Mouse (Mus musculus): ENCODE measurements around the gene Rnf217.

The Rnf217 gene

DNA sequence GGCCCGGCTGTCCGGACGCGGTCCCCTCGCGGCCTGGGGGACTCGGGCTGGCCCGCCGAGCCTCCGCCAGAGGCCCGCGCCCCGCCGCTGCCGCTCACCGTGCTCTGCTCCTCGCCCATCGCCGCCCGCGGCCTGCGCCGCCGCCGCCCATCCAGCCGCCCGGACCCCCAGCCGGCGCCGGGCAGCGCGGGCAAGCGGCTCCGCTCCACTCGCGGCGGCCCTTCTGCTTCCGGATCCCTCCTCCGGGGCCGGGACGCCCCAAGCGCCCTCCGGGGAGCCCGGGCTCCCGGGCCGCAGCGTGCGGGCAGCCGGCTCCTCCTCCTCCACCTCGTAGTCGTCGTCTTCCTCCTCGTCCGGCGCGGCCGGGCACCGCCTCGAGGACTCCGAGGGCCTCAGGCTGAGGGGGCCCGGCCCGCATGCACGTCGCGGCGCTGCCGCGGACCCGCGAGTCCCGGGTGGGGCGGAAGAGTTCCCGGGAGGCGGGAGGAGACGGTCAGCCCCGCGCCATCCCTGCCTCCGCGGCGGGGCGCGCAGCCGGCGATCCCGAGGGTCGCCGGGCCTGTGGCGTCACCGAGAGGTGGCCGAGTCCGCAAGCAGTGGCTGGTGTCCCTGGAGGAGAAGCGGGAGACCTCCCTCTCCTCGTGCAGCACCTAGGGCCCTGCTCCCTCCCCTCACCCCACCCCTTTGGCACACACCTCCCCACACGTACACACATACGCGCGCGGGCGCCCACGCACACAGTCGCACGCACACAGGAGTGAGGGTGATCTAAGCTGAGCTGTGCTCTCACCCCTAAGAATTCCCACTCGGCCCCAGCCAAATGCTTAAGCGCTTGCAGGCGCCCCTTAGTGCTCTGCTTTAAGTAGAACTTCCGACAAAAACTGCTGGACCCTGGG lies at the start of gene Rnf217:
TSS of gene Rnf217 (minus strand) at position 119 of the 896 bp plus-strand sequence.
- no peak for DNase-seq (ENCODE audit: low spot score in 2 of 2)

DNA sequence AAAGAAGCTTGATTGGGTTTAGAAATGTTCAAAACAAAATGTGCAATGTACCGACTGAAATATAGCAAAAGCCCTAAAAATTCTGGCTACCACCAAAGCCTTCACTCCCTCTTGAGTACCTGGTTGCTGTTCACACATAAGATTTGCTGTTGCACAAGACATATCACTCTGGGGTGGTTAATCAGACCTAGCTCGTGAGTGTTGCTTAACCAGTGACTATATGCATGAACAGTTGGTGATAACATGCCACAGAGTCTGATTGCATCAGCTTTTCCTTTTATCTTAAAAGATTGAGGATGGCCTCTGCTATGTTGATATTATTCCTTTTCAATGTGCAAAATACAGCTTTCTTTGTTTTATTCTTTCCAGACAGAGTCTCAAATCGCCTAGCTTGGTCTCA lies 38.3 kb upstream of the Rnf217 start:
- DNase-seq (ENCODE audit: low spot score in 2 of 2): no peak

DNA sequence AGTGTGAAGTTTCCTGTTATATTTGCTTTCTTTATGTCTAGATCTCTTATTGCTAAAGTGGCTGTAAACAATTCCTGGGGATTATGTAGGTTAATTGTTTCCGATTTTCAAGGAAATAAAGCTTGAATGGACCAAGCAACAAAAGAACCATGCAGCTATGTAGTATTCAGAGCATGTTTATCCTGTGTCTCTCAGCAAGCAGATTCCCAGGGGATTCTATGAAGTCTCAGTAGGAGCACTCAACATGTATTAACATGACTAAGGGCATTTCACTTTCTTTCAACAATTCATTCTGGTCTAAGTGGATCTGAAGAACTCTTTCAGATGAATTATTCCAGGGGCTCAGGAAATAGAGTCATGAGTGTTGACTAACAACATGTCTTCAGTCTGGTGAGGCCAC lies 37.1 kb upstream of the Rnf217 start:
- no peak for DNase-seq (ENCODE audit: low spot score in 2 of 2)

DNA sequence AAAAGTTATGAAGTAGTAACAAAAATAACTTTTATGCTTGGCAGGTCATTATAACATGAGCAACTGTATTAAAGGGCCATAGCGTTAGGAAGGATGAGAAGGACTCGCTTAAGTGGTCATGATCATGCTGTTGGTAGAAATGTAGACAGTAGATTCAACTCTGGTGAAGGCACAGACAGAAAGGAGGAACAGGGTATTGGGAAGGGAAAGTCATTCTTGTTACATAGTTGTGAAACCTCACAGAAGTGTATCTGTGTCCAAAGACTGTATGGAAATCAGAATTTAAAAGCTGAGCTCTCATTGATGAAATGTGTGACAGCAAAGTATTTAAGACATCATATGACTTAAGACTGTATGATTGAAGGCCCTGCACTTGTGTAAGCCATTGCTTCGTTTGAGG lies 26.1 kb upstream of the Rnf217 start:
- DNase-seq (ENCODE audit: low spot score in 2 of 2): no peak

DNA sequence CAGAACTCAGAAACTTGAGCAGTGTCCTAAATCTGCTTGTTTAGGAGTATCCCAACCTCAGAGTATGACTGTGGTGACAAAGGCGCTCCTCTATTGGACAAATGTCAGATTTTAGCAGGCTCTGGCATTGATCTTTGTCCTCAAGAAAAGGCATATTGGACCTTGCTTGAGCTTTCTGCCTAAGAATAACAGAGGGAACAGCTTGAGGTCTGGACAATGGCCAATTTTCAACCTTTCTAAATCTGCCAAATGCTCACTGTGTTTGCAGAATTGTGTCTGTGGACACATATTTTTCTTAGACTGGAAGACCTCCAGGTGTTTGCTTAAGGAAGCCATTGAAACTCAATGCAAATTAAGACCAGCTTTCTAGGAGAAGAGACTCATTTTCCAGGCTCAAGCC lies 23.0 kb upstream of the Rnf217 start:
- no peak for DNase-seq (ENCODE audit: low spot score in 2 of 2)

DNA sequence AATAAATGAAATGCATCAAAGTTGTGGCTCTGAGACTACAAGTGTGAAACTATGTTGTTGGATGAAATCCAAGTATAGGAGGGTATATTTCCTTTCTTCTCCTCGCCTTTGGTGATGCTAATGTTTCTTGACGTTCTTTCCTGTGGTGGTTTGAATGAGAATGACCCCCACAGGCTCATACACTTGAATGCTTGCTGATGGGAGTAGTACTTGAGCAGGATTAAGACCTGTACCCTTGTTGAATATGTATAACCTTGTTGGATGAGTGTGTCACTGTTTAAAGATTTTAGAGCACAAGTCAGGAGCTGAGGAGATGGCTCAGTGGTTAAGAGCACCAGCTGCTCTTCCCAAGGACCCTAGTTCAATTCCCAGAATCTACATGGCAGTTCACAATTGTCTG lies 6.4 kb upstream of the Rnf217 start:
- no peak for DNase-seq (ENCODE audit: low spot score in 2 of 2)

DNA sequence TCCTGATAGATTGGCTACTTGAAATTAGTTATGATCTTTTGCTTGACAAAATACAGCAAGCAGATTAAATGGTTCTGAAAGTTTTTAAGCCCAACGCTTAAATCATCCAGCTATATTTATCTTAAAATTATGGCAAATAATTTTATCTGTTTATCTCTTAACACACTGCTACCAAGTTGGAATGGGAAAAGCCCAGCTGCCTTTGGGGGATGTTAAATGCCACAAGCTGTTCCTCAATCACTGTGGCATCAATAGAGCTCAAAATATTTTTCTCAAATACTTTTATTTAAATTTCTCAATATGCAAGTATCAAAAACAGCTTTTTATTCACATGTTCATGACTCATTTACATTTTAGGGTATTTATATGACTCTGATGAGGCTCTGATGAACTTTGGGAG lies 5.1 kb upstream of the Rnf217 start:
- DNase-seq (ENCODE audit: low spot score in 2 of 2): no peak

DNA sequence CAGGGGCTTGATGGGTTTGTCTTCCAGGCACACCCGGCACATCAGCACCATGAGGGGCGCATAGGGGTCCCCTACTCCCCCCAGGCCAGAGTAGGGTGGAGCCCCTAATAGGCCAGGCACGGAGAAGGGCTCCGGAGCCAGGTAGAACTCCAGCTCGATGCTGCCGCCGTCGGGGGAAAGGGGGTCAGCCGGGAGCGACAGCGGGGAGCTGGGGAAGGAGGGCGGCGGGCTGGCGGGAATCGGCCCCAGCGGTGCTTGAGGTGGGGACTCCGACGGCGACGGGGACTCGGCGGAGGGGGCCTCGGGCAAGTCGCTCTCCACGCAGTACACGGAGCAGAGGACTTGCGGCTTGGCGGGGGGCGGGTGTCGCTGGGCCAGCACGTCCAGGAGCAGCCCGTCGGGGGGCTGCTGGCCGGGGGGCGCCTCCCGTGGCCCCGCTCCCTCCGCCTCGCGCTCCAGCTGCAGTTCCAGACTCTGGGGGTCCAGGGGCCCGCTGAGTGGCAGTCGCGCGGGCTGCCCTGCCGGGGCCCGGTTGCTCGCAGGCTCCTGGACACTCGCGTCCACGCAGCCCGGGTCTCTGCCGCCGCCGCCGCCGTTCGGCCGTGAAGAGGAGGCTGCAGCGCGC lies 431 bp downstream of the Rnf217 start:
- no peak for DNase-seq (ENCODE audit: low spot score in 2 of 2)

DNA sequence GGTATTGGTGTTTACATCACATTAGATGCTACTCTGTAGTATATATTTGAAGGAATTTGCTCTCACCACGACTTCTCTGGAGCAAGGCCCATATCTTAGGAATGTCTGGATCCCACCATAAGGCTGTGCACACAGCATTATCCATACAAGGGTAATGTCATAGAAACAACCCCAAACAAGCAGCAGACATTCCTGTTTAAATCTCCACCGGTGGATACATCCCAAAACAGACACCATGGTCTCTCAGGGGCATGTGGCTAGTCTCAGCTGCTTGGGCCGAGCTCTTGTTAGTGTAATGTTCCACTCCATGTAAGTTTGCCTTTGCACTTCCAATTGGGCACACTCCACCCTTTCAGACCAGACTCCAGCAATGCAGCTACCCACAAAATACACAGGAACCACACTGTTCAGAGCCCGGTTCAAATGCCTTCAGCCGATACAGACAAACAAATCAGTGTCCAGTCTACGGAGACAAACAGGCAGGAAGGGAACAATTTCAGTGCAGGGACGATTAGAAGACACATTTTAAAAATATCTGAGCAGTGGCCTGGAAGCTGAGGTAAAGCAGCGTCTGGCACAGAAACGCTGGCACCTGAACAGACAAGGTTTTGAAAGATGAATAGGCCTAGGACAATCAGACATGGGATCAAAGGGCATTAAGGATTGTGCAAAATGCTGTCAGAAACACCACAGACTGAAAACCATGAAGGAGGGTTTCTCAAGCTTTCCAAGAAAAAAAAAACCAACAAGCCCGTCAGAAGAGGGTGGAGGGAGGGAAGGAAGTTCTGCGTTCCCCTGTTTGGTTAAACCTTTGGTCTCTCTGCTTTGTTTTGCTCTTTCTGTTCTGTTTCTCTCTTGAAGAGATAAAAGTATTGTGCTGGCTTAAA lies 1.8 kb downstream of the Rnf217 start:
- DNase-seq (ENCODE audit: low spot score in 2 of 2): no peak

DNA sequence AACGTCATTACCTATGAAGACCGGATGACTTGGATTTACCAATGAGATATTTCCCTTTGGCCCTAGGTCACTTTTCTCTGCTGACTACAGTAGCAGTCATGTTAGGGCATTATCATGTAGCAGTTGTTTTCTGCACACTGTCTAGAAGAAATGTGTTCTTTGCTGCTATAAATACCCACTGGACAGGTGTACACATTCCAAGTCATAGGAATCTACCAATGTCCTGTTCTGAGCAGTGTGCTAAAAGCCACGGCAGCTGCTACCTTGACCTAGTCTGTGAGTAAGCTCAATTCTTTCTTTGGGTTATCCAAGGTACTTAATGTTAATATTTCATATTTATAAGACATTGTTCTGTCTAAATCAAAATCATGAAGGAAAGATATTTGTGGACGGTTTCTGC lies 5.1 kb downstream of the Rnf217 start:
- DNase-seq (ENCODE audit: low spot score in 2 of 2): no peak

DNA sequence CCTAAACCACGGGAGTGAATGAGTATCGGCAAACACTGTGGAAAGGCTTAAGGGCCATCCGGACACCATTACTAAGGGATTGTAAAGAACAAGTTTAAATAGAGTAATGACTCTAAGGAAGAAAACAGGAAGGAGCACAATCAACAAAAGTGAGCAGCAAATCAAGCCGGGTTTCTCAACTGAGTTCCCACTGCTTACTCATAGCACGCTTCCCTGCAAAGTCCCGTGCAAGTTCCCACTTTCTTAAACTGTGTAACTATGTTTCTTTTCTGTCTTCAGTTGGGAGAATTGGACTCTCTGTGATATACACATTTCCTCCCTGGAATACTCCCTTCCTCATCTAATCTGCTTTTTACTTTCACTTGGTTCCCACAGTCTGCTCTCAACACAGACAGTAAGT lies 8.9 kb downstream of the Rnf217 start:
- DNase-seq (ENCODE audit: low spot score in 2 of 2): no peak

DNA sequence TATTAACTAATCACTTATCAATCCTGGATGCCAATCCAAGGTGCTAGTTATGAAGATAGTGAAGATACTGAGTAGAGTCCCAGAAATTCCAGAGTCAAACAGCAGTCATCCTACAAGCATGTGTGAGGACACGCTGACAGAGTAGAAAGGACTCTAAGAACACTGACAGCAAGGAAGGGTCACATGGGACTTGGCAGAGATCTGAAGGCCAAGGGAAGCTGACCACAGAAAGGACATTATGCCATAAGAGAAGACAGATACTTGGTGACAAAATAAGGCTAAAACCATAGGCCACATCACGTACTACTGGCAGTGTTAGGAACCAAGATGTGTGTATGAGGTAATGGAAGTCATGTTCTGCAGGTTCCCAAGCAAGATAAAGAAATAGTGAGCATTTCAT lies 11.1 kb downstream of the Rnf217 start:
- no peak for DNase-seq (ENCODE audit: low spot score in 2 of 2)

DNA sequence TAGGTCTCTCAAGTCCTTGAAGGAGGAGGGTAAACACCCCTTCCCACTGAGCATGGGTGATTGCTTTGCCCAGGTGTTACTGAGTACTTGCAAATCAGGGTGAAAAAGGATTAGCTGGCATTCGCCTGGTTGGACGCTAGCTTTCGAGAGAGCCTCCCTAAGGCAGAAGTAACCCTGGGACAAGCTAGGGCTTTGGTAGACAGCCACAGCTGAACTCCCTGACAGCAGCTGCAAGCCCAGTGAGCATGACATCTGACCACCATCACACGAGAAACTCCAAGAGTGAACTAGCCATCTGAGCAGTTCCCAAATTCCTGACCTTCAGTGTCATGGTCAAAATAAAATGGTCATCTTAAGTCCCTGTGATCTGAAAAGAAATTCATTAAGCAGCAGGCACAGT lies 12.2 kb downstream of the Rnf217 start:
- no peak for DNase-seq (ENCODE audit: low spot score in 2 of 2)

DNA sequence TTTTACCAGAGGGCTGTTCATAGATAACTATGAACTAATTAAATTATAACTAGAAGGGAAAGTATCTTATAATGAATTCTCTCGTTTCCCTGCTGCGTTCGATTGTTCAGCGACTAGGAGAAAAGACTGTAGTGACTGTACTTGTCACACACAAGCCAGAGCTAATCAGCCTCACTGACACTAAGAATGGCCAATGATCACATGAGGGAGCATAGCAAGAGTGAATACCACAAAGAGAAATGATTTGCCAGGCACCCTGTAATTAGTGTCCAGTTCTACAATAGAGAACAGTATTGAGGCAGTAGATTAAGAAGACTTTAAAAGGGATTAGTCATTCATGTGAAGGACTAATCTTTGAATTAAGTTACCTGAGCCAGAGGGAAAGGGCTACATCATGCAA lies 13.7 kb downstream of the Rnf217 start:
- no peak for DNase-seq (ENCODE audit: low spot score in 2 of 2)

DNA sequence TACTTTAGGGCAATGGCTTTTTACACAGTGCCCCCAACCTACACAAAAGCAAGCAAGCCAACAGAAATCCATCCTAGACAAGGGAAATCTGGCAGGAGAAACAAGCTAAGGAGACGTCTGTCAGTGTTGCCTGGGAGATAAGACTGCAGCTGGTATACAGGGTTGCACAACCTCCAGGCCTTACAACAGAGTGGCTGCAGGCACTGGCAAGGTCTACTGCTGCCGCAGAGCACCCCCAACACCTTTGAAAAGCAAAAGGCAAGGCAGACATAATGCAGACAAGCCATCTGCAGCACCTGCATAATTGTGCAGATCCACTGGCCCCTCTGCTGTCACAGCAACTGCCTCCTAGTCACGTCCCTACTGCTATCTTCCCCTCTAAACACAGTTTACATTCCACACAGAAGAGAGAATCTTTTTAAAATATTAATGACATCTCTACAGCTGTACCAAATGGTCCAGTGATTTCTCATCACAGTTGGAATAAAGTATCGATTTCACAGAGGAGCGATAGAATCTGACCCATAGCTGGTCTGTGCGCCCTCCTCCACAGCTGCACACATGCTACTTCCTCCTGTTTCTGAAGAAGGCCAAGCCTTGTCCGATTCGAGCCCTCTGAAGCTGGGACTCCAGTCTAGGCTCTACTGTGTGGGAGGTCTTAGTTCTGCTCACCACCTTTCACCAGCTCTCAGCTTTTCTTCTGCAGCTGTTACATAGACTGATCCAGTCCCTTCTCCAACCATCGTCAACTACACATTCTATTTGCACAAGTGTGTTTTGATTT lies 16.1 kb downstream of the Rnf217 start:
- DNase-seq (ENCODE audit: low spot score in 2 of 2): no peak

DNA sequence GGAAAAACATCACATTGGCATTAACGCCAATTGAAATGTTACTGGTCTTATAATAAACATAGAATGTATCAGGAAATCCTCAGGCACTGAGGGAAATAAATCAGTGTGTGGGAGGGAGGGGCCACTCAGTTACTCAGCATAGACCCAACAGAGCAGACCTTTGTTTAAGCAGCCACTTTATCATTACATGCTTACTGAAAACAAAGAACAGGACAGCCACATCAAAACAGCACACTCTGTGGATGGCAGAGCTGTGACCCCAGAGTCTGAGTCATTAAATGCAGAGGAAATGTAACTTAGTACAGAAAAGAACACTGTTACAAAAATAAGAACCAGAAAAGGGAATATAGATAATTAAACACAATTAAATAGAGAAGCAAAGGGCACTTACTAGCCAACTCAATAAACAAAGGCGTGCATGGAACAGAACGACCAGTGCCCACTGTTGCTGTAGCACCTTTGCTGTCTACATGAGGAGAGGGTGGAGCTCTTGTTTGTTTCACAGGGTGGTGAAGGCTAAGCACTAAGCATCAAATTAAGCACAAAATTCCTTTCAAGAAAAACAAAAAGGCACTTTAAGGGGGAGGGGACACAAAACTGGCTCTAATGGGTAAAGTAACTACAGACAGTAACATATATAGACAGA lies 16.8 kb downstream of the Rnf217 start:
- DNase-seq (ENCODE audit: low spot score in 2 of 2): no peak

DNA sequence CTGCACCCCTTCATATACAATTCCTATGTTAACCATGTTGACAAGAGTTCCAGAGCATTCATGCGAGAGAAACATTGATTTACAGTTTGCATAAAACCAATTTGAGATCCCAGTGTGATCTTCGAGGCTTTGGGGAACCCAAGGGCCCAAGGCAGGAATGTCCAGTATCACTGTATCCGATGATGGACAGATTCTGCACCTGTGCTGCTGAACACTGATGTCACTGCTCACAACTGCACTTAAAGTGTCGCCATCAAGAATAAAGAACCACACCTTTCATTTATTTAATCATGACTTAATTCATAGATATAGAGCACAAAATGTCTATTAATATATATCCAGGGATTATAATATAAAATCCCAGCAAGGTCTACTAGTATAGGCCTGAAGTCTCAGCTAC lies 28.3 kb downstream of the Rnf217 start:
- DNase-seq (ENCODE audit: low spot score in 2 of 2): no peak

DNA sequence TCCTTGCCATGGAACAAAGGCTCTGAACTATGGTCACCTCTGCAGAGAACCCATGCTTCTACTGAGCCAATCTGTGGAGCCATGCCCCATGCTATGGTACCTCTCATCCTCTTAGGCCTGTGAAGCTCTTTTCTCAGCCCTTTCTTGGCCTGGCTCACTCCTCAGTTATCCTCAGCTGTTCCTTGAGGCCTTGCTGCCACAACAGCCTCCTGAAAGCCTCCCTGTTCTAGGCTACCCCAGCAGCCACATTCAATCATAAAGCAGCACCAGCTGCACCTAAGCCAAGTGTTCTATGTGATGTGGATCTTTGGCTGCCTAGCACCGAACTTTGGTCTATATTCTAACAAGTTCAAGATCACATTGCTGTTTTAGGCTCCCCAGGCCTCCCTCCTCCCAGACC lies 28.9 kb downstream of the Rnf217 start:
- no peak for DNase-seq (ENCODE audit: low spot score in 2 of 2)

DNA sequence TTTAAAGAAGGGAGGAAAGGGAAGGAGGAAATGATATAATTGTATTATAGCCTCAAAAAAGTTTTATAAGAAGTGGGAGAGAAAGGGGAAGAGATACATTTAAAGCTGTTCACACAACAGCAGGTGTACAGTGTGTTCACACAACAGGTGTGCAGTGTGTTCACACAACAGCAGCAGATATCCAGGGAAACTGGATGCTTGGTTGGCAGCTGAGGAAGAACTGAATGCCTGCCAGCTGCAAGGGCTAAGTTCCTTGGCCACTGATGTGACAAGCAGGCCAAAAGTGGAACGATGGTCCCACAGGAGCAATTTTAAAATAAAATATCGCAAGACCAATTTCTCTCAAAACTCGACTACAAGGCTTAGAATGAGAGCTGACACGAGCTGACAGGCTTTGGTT lies 35.7 kb downstream of the Rnf217 start:
- no peak for DNase-seq (ENCODE audit: low spot score in 2 of 2)

DNA sequence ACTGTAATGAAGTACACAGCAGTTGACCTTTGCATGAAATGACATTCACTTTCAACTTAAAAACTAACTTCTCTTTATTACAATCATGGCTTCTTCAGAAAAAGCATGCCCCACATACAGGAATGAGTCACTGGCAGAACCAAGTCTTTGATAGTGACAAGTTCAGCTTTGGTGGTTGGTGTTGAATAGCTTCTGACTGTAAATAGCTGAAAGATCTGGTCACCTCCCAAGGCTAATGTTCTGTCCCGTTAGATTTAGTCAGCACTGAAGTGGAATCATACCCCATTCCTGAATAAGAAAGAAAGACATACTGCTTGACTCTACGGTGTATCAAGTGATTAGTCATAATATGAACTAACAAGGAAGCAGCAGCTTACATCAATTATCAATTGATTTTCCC lies 51.7 kb downstream of the Rnf217 start:
- DNase-seq (ENCODE audit: low spot score in 2 of 2): no peak

DNA sequence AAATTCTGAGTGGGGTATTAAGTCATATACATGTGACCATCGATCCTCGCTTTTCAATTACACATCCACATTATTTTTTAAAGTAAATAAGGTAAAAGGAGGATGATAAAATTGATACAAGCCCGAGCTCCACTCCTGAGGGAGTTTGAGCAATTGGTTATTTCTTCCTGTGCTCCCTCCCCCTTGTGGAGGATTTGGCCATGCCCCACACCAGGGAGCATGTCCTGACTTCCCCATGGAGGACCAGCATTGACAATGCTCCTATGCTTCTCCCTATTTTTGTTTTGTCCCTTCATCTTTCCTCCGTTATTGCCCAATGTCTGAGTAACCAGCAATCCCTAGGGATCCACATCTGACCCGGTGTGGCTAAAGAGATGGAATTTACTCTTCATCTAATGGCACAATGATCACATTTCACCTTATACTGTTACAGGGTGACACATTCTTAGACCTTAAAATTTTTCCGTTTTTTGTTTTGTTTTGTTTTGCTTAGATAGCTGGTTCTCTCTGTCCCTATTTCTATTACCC lies 53.5 kb downstream of the Rnf217 start:
- DNase-seq (ENCODE audit: low spot score in 2 of 2): no peak
